Mouse (Mus musculus): ENCODE results near the gene Bmp7. TPM values are rescaled to one million over a fixed set of nuclear protein-coding genes. Genes with fewer than 3 reads are reported as not detected.

The Bmp7 gene
- total RNA-seq, 2 experiments from 2014 or later, result 1.1 to 1.3 TPM

Small RNA genes lying within 50 kb of the gene (microRNA-seq; reads per million reads assigned to microRNA genes)
- gene Gm22773, result 0 reads per million in 2 experiments

Other genes with a start within 250 kb of the Bmp7 start
- gene Spo11, start 37.4 kb upstream of the Bmp7 start, total RNA-seq (2021), result not detected
- 10 to 100 TPM; 21.5 to 21.8 TPM for gene Rae1, start 59.8 kb upstream of the Bmp7 start, total RNA-seq (2021)
- 100 to 1,000 TPM; 171 to 173 TPM for gene Rbm38, start 80.2 kb upstream of the Bmp7 start, total RNA-seq (2021)
- under 1 TPM; 0.08 to 0.22 TPM for gene Ctcfl, start 179.2 kb upstream of the Bmp7 start, total RNA-seq (2021)
- 100 to 1,000 TPM in 1 of 2 experiments, 10 to 100 TPM in 1; 12.3 to 112 TPM for gene Pck1, start 212.7 kb upstream of the Bmp7 start, total RNA-seq (2021)